Mouse (Mus musculus): ENCODE measurements around the gene Ppp1r13b.

DNA sequence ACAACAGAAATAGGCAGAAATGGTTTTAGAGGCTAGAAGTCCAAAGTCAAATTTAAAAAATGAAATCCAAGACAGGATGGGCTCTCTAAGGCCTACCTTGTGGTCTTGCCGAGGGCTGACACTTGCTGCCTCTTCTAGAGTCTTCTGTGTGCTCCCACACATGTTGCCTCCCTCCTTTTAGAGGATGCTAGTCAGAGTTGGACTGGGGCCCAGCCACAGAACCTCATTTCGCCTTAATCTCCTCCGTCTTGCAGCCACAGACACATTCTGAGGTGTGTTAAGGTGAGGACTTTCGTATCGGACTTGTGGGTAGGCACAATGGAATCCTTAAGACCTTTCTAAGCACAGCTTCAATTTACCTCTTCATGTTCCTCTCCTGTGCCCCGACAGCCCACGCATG lies 4.9 kb upstream of the Ppp1r13b start:
- TF ChIP-seq POLR2A (IDR thresholded peaks at IDR 0.05; ENCODE audit: control insufficient read depth in 1 of 2, insufficient read depth in 1 of 2, low read depth in 1 of 2, low read length in 2 of 2, poor library complexity in 1 of 2) (no peak), ZC3H11A (IDR thresholded peaks at IDR 0.05; ENCODE audit: low read depth, low read length) (no peak), KAT2A (conservative IDR thresholded peaks at IDR 0.05; ENCODE audit: low read depth, low read length) (no peak), MAX (IDR thresholded peaks at IDR 0.05; ENCODE audit: low read length) (no peak), MAZ (IDR thresholded peaks at IDR 0.05; ENCODE audit: low read depth, low read length) (no peak), GATA1 (IDR thresholded peaks at IDR 0.05; ENCODE audit: low read depth, low read length) (no peak), CTCF (IDR thresholded peaks at IDR 0.05 in 2 of 3, conservative IDR thresholded peaks at IDR 0.05 in 1 of 3; ENCODE audit: control insufficient read depth in 1 of 3, insufficient read depth in 1 of 3, low read depth in 2 of 3, low read length in 3 of 3, poor library complexity in 1 of 3, severe bottlenecking in 1 of 3) (no peak), MAFK (IDR thresholded peaks at IDR 0.05; ENCODE audit: borderline replicate concordance, low read depth, low read length) (no peak), SIN3A (IDR thresholded peaks at IDR 0.05; ENCODE audit: low read length) (no peak), TCF12 (IDR thresholded peaks at IDR 0.05; ENCODE audit: low read depth, low read length) (no peak), POLR2AphosphoS2 (IDR thresholded peaks at IDR 0.05; ENCODE audit: low read length) (no peak), GABPA (IDR thresholded peaks at IDR 0.05; ENCODE audit: low read depth, low read length) (no peak), MXI1 (IDR thresholded peaks at IDR 0.05; ENCODE audit: low read depth, low read length) (no peak), SMC3 (IDR thresholded peaks at IDR 0.05; ENCODE audit: low read depth, low read length) (no peak)

All from MEL (cell line).